Mouse (Mus musculus): ENCODE measurements at regions not wholly inside any gene's neighbourhood (a gene's known extent, or its start where the extent isn't known, plus 50 kb on each side); places are given as distances from the start of the nearest gene placed in this dataset.

DNA sequence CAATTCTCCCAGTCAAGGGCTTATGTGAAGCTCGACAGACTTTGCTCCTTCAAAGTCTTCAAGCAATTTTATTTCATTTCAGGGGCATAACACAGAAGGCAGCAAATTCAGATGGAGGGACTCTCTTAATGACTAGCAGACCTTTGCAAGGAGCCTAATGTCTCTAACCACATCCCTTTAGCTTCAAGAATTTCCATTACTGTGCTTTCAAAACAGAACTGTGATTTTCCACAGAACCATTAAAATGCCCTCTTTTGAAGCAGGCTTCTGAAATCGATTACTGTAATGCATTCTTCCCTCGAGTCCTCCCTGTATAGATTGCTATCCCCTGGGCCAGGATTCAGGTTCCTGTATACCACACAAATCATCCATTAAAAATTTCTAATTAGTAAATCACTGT is 80.9 kb upstream of the Tac1 start:
- DNase-seq (ENCODE audit: low spot score in 2 of 2) = no peak

DNA sequence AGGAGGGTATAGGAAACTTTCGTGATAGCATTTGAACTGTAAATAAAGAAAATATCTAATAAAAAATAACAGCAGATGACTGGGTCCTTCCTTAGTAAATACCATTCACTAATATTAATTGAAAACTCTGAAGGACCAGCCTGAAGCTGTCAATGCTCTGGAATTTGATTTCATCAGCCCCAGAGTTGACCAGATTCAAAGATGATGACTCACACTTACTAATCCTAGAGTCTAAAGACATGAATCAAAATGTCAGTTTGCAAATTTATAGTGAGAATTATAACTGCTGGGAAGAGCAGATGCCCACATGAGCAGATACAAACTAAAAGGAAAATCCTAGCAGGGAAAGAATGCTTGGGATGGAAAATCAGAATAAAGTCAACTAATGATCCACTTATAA is 77.8 kb upstream of the Tac1 start:
- no peak for DNase-seq (ENCODE audit: low spot score in 2 of 2)

DNA sequence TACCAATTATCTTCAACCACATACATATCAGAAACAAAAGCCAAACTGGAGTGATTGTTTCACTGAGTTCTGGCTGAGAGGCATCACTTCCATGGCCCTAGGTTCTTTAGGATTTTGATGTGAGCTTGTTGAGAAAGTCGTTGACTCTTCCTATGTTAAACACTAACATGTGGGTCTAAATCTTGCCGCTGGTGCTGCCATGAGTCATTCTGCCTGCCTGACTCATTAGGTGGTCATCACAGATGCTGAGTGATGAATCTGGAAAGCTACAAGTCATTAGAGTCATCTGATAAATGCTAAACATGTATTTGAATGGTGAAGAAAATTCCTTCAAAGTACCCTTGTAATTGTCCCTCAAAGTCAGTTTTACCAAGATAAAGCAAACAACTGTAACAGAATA is 60.4 kb upstream of the Tac1 start:
- no peak for DNase-seq (ENCODE audit: low spot score in 2 of 2)

DNA sequence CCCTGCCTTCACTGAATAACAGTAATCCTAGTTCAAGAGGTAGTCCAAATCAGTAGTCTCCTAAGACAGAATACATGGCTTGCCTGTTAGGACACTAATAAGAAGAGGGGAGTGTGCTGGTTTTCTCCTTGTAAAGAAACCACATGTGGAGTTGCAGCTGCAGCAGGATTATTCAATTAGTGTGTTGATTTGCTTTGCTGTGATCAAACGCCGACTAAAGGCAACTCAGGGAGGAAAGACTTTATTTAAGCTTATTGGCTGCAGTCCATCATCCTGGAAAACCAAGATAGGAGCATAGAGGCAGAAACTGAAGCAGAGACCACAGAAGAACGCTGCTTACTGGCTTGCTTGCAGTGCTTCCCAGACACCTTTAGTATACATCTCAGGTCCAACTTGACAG is 57.9 kb upstream of the Tac1 start:
- DNase-seq (ENCODE audit: low spot score in 2 of 2) = no peak
